Mouse (Mus musculus) midbrain, embryonic 16.5 days (tissue): Measurements from ENCODE around the gene Eif4enif1. TPM values are rescaled to one million over a fixed set of nuclear protein-coding genes. Genes with fewer than 3 reads are reported as not detected.
A peak's percentile ranks its signal among the peaks of the same experiment; 100 is the strongest.
"Not testable (repeated sequence)": the region's sequence is repeated elsewhere in the genome, so short reads cannot be mapped to it uniquely, and the experiment has no call there.

ENCODE experiments used
- ATAC-seq: fragments of 200-750 bp; cut with Nextera tagmentation; 2 replicates; pipeline ENCODE4 v1.8.0; 2017; ENCODE audit warnings: moderate TSS enrichment
- H3K27ac ChIP-seq: fragments of 300-500 bp; sonication (generic); 2 replicates; pipeline ENCODE4 v1.5.1; 2014; ENCODE audit warnings: mild to moderate bottlenecking, low read length, mixed read lengths
- H3K27me3 ChIP-seq: fragments of 300-500 bp; sonication (generic); 2 replicates; pipeline ENCODE4 v1.6.1; 2014; ENCODE audit warnings: low read depth, low read length, mixed read lengths; ENCODE audit not compliant: control insufficient read depth, insufficient read depth
- H3K36me3 ChIP-seq: fragments of 300-500 bp; sonication (generic); 2 replicates; pipeline ENCODE4 v1.6.1; 2014; ENCODE audit warnings: mild to moderate bottlenecking, low read length, moderate library complexity, mixed read lengths; ENCODE audit not compliant: control insufficient read depth, insufficient read depth
- H3K4me1 ChIP-seq: fragments of 300-500 bp; sonication (generic); 2 replicates; pipeline ENCODE4 v1.6.1; 2014; ENCODE audit warnings: mild to moderate bottlenecking, low read length, mixed read lengths; ENCODE audit not compliant: control insufficient read depth, insufficient read depth
- H3K4me2 ChIP-seq: fragments of 300-500 bp; sonication (generic); 2 replicates; pipeline ENCODE4 v1.6.1; 2014; ENCODE audit warnings: mild to moderate bottlenecking, low read length, mixed read lengths
- H3K4me3 ChIP-seq: fragments of 300-500 bp; sonication (generic); 2 replicates; pipeline ENCODE4 v1.5.1; 2014; ENCODE audit warnings: low read depth, mild to moderate bottlenecking, low read length, moderate library complexity, mixed read lengths
- H3K9ac ChIP-seq: fragments of 300-500 bp; sonication (generic); 2 replicates; pipeline ENCODE4 v1.6.1; 2014; ENCODE audit warnings: low read depth, low read length, mixed read lengths
- H3K9me3 ChIP-seq: fragments of 300-500 bp; sonication (generic); replicated peaks from 2 replicates; pipeline ENCODE4 v1.6.1; 2014; ENCODE audit warnings: mild to moderate bottlenecking, low read length, mixed read lengths; ENCODE audit not compliant: control insufficient read depth, poor library complexity, severe bottlenecking
- WGBS: fragments of 180-500 bp; shearing (Covaris S2); extraction: QIAGEN DNeasy Blood & Tissue Kit; methylation state at CpG from one replicate; pipeline ENCODE4 v1.1.7; 2014; 5-methylcytosine and 5-hydroxymethylcytosine counted together
- polyA plus RNA-seq: library from polyadenylated mRNA; unstranded; fragments of >200 nt; fragmentation: Nextera tagmentation; extraction: Ambion mirVana; gene quantifications from 2 replicates; pipeline ENCODE4 v1.2.1, GENCODE M21; 2015

Eif4enif1 gene
- polyA plus RNA-seq, 1 experiment from 2014 or later: 54.2 TPM

DNA sequence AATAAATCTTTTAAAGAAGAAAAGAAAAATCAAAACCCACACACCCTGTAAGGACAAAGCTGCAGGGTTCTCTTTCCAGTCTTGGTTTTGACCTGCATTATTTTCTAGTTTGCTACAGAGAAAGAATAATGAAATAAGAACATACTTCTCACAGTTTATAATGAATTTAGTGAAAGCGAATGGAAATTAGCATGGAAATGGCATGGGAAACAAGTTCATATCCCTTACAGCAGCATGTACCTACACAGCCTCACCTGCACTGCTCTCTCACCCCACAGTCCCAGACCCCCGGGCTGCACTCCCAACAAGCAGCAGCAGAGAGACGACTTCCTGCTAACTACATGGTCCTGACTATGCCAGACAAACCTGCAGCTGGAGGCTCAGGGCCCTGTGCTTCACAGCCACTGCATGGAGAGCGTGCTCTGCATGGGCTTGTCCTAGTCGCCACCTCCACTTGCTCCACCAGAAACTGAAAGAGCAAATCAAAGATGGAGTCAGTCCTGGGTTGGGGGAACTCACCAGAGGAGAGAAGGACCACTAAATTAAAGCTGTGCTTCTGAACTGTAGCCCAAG is 36.9 kb upstream of the Eif4enif1 start:
- H3K27me3 ChIP-seq, H3K4me1 ChIP-seq, H3K36me3 ChIP-seq, H3K9ac ChIP-seq, H3K4me2 ChIP-seq, H3K27ac ChIP-seq, H3K4me3 ChIP-seq: not testable (repeated sequence)
- WGBS: 85% methylated on average over 3 of the region's 5 CpGs
- peaks cover 14% of the 10 kb centered on the region for H3K9me3 ChIP-seq
- peak; percentile 30 for ATAC-seq

DNA sequence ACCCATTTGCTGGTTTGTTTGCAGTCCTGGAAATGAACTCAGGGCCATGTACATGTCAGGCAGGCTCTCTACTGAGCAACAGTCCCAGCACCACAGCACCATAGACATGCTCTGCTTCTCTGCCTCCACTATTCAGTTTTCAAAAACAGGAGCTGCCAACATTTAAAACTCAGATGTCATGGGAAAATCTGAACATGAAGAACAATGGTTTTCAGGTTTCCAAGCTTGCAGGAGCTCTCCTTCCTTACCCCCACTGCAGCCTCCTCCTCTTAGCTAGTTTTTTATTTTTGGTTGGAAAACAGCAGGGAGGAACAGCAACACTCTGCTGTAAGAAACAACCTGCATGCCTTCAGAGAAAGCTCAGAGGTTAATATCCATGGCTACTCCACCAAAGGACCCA is 35.9 kb upstream of the Eif4enif1 start:
- H3K27me3 ChIP-seq, H3K4me2 ChIP-seq, H3K36me3 ChIP-seq, H3K4me3 ChIP-seq, ATAC-seq, H3K9ac ChIP-seq, H3K27ac ChIP-seq, H3K4me1 ChIP-seq: not testable (repeated sequence)
- peaks cover 13% of the 10 kb centered on the region for H3K9me3 ChIP-seq

- H3K4me2 ChIP-seq, H3K4me1 ChIP-seq, H3K36me3 ChIP-seq, H3K4me3 ChIP-seq, H3K27me3 ChIP-seq, H3K9ac ChIP-seq, H3K27ac ChIP-seq, ATAC-seq: not testable (repeated sequence)
- peaks cover 12% of the 10 kb centered on the region for H3K9me3 ChIP-seq
- WGBS: 95% methylated on average over 4 of the region's 4 CpGs
These were observed 35.1 kb upstream of the Eif4enif1 start for GRCm38 (mm10) chr11:3167129-3167528.

DNA sequence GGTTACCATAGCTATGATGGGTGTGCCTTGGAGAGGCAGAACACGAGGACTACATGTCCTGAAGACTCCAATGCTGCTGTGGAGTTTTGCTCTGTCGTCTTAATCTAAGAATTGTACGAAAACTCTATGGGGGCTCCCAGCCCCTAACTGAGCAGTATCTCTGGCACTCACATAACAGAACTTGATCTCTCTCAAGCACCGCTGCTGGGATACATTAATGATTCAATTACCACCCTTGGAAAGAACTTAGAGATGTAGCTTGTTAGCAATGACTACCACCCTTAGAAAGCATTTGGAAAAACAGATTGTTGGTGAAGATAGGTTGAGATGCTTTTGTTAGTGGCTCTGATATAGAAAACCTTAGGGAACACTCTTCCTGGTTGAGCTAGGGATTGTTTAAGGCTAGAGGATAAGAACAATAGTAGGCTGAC is 34.6 kb upstream of the Eif4enif1 start:
- not testable (repeated sequence) for H3K9me3 ChIP-seq, H3K9ac ChIP-seq, ATAC-seq, H3K27ac ChIP-seq, H3K4me3 ChIP-seq, H3K36me3 ChIP-seq, H3K4me2 ChIP-seq, H3K4me1 ChIP-seq, H3K27me3 ChIP-seq
- WGBS: 69% methylated on average over 4 of the region's 4 CpGs

GRCm38 (mm10) chr11:3169042-3169441 is 33.1 kb upstream of the Eif4enif1 start:
- H3K4me1 ChIP-seq, H3K27ac ChIP-seq, H3K4me3 ChIP-seq, H3K4me2 ChIP-seq, H3K9ac ChIP-seq, H3K36me3 ChIP-seq, H3K27me3 ChIP-seq: not testable (repeated sequence)
- peaks cover 10% of the 10 kb centered on the region for H3K9me3 ChIP-seq
- peak; percentile 44; the same call in 1 of the 2 replicates for ATAC-seq
- 65% methylated on average over 2 of the region's 2 CpGs for WGBS

DNA sequence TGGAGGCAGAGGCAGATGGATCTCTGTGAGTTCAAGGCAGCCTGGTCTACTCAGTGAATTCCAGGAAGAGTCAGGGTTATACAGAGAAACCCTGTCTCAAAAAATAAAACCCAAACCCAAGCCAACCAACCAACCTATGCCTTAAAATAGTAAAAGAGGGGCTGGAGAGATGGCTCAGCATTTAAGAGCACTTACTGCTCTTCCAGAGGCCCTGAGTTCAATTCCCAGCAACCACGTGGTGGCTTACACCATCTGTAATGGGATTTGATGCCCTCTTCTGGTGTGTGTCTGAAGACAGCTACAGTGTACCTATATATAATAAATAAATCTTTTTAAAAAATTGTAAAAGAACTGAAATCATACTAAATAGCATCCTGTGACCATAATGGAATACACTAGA is 30.3 kb upstream of the Eif4enif1 start:
- H3K4me2 ChIP-seq, ATAC-seq, H3K27ac ChIP-seq, H3K4me1 ChIP-seq, H3K36me3 ChIP-seq, H3K27me3 ChIP-seq, H3K4me3 ChIP-seq, H3K9ac ChIP-seq, H3K9me3 ChIP-seq: not testable (repeated sequence)
- 66% methylated on average over 1 of the region's 1 CpGs for WGBS

- not testable (repeated sequence) for H3K9ac ChIP-seq, H3K27ac ChIP-seq, H3K9me3 ChIP-seq, H3K4me1 ChIP-seq, H3K27me3 ChIP-seq, H3K4me2 ChIP-seq, ATAC-seq, H3K36me3 ChIP-seq, H3K4me3 ChIP-seq
- WGBS: 40% methylated on average over 3 of the region's 6 CpGs
These were observed 29.7 kb upstream of the Eif4enif1 start for GRCm38 (mm10) chr11:3172526-3172925.

- not testable (repeated sequence) for H3K27ac ChIP-seq, H3K36me3 ChIP-seq, H3K4me3 ChIP-seq, H3K27me3 ChIP-seq, H3K4me1 ChIP-seq, H3K4me2 ChIP-seq, H3K9ac ChIP-seq, H3K9me3 ChIP-seq
- peak; percentile 50; the same call in 1 of the 2 replicates for ATAC-seq
- WGBS: 82% methylated on average over 11 of the region's 11 CpGs
These were observed 28.5 kb upstream of the Eif4enif1 start for GRCm38 (mm10) chr11:3173425-3174318.

DNA sequence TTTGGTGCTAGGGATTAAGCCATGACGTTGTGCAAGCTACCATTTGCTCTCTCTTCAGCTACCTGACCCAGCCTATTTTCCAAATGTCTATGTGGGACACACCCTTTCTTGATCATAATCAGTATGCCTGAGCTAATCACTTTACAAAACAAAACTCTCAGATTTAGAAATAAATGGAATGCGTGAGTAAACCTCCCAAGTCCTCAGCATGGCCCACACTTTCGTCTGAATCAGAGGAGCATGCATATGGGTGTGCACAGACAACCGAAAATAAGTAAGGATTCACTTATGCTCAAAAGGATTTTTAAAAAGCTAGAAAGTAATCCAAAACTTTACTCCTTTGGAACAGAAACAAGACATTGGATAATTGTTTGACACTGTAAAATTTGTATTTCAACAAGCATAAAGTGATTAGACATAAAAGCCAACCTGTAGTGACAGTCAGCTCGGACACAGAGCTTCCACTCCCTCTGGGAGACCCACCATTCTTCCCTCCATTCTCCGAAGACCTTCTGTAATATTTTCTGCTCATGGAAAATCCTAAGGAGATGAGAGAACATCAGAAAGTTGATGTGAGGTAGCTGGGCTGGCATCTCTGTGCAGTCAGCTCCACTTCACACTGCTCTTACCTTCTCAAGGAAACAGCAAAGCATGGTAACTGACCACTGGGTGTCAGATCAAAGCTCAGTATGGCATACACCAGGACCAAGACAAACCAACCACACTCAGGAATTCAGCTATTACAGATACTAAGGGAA is 23.0 kb upstream of the Eif4enif1 start:
- ATAC-seq, H3K4me3 ChIP-seq, H3K4me2 ChIP-seq, H3K27me3 ChIP-seq, H3K4me1 ChIP-seq, H3K36me3 ChIP-seq, H3K9me3 ChIP-seq, H3K27ac ChIP-seq, H3K9ac ChIP-seq: not testable (repeated sequence)
- 86% methylated on average over 6 of the region's 6 CpGs for WGBS
